Mouse (Mus musculus) kidney, adult 2 months (tissue): ENCODE measurements around the gene Rbm8a. TPM values are rescaled to one million over a fixed set of nuclear protein-coding genes. Genes with fewer than 3 reads are reported as not detected.
"Not testable (repeated sequence)": the region's sequence is repeated elsewhere in the genome, so short reads cannot be mapped to it uniquely, and the experiment has no call there.

Experiments
- DNase-seq: peaks from one replicate; pipeline ENCODE4 v3.0.0; 2021
- H3K27ac ChIP-seq: fragments of 200-500 bp; 2 replicates; pipeline ENCODE4 v1.5.1; 2012; ENCODE audit warnings: low read depth, low read length, control low read depth, inconsistent platforms; ENCODE audit not compliant: insufficient read depth
- H3K27me3 ChIP-seq: fragments of 200-500 bp; replicated peaks from 2 replicates; pipeline ENCODE4 v1.6.1; 2012; ENCODE audit warnings: mild to moderate bottlenecking, moderate library complexity, low read length, inconsistent platforms; ENCODE audit not compliant: control insufficient read depth, insufficient read depth
- H3K36me3 ChIP-seq: fragments of 200-500 bp; 2 replicates; pipeline ENCODE4 v1.6.1; 2012; ENCODE audit warnings: mild to moderate bottlenecking, moderate library complexity, low read length, inconsistent platforms; ENCODE audit not compliant: control insufficient read depth, insufficient read depth
- H3K4me1 ChIP-seq: fragments of 200-500 bp; 2 replicates; pipeline ENCODE4 v1.6.1; 2011; ENCODE audit warnings: low read length; ENCODE audit not compliant: control insufficient read depth, insufficient read depth
- H3K4me3 ChIP-seq: fragments of 200-500 bp; 2 replicates; pipeline ENCODE4 v1.5.1; 2011; ENCODE audit warnings: mild to moderate bottlenecking, low read depth, low read length, control low read depth; ENCODE audit not compliant: insufficient read depth
- CTCF ChIP-seq: fragments of 200-500 bp; conservative IDR thresholded peaks from 2 replicates; pipeline ENCODE4 v1.5.1; 2011; ENCODE audit warnings: low read depth, mild to moderate bottlenecking, control low read depth, low read length, moderate library complexity, mixed read lengths; ENCODE audit not compliant: insufficient read depth, insufficient read length
- POLR2A ChIP-seq: fragments of 200-500 bp; IDR thresholded peaks from one replicate; pipeline ENCODE4 v1.6.1; 2011; ENCODE audit warnings: low read depth, low read length, control low read depth
- WGBS: fragments of 180-500 bp; shearing (Covaris S2); methylation state at CpG from one replicate; pipeline ENCODE4 v1.1.7; 2018; 5-methylcytosine and 5-hydroxymethylcytosine counted together
- polyA plus RNA-seq: library from polyadenylated mRNA; depleted of rRNA; stranded (reverse); fragments of >200 nt; gene quantifications from 2 replicates; pipeline ENCODE4 v1.2.3, GENCODE M21; 2012

The Rbm8a gene
- polyA plus RNA-seq, 1 experiment: 16.1 TPM

DNA sequence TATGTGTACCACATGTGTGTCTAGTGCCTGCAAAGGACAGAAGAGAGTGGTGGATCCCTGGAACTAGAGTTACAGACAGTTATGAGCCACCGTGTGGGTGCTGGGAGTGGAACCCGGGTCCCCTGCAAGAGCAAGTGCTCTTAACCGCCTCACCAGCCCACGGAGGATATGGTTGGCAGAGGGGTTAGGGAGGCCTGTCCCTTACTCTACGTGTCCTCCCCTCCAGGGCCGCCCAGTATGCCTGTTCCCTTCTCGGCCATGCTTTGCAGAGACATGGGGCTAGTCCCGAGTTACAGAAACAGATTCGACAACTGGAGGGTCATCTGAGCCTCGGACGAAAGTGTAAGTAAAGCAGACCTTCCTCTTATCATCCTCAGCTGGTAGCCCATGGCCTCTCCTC lies 6.7 kb downstream of the Rbm8a start:
- TF ChIP-seq POLR2A (no peak), CTCF (no peak)
- no peaks in the 10 kb centered on the region for H3K36me3 ChIP-seq
- no peak overlapping the region for H3K27ac ChIP-seq
- peaks cover 13% of the 10 kb centered on the region for H3K4me1 ChIP-seq
- 57% methylated on average over 11 of the region's 11 CpGs for WGBS
- DNase-seq: no peak
- H3K4me3 ChIP-seq: peak overlapping the region; percentile 28
- H3K27me3 ChIP-seq: no peaks in the 10 kb centered on the region; the same call in 1 of the 2 replicates

DNA sequence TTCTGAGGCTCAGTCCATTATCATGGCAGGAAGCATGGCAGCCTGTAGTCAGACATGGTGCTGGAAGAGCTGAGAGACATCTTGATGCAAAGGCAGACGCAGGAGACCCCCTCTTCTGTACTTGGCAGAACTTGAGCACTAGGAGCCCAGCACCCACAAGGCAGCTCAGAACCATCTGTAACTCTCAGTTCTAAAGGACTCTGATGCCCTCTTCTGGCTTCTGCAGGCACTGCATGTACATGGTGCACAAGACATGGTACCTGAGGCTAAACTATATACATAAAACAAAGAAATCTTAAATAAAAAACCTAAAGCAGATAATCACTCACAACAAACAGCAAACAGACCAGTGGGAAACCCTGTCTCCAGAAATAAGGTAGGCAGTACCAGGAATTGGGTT lies 9.5 kb downstream of the Rbm8a start:
- Histone ChIP-seq H3K4me1 (peaks cover 13% of the 10 kb centered on the region), H3K36me3 (no peaks in the 10 kb centered on the region), H3K27me3 (no peaks in the 10 kb centered on the region; the same call in 1 of the 2 replicates), H3K27ac (no peak overlapping the region), H3K4me3 (no peak overlapping the region)
- 92% methylated on average over 1 of the region's 1 CpGs for WGBS
- peak; percentile 77 for DNase-seq
- peak; percentile 76 for TF ChIP-seq CTCF
- TF ChIP-seq POLR2A: no peak

DNA sequence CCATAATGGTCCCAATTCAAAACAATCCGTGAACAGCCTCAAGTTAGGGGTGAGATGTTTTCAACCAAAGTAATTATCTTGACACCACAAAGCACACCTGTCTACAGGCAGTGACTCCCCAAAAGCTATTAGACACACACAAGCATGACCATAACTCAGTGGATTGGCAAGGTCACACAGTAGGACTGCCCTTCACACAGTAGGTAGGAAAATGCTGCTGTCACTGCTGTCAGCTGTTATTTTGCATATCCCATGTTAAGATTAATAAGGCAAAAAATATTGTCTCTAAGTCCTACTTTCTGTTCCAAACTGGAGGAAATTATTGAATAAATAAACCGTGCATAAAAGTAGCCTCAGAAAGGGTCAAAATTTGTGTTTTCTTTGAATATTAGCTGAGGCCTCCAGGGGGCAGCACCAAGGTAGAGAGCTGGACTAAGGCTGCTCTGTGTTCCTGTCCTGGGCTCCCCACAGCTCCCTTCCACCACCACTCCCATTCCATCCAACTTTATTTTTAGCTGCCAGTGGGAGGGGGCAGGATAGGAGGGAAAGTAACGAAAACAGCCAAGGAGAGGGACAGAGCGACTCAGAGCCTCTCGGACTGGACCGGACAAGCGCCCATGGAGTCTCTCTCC lies 15.4 kb downstream of the Rbm8a start, which contains the start of gene Itga10:
TSS of gene Itga10 (plus strand) at position 567 of the 632 bp plus-strand sequence.
- DNase-seq: peak; percentile 43
- 68% methylated on average over 7 of the region's 7 CpGs for WGBS

DNA sequence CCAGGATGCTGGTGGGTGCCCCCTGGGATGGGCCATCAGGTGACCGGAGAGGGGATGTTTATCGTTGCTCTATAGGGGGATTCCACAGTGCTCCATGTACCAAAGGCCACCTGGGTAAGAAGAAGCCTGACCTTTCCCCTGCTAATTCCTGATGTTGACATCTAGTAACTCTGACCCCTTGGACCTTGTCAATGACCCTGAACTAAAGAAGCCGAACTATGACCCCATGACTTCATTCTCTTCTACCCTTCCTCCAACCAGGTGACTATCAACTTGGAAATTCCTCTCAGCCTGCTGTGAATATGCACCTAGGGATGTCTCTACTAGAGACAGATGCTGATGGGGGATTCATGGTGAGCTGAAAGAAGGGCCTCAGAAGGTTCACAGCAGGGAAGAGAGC lies 17.6 kb downstream of the Rbm8a start:
- no peaks in the 10 kb centered on the region for H3K4me1 ChIP-seq
- no peak overlapping the region for H3K27ac ChIP-seq
- no peaks in the 10 kb centered on the region for H3K27me3 ChIP-seq
- TF ChIP-seq POLR2A (no peak), CTCF (no peak)
- no peaks in the 10 kb centered on the region for H3K36me3 ChIP-seq
- WGBS: 84% methylated on average over 3 of the region's 3 CpGs
- no peak for DNase-seq
- no peak overlapping the region for H3K4me3 ChIP-seq

More for the DNA sequence above, 15.4 kb downstream of the Rbm8a start, which contains the start of gene Itga10:
- Histone ChIP-seq H3K36me3 (no peaks in the 10 kb centered on the region), H3K4me1 (no peaks in the 10 kb centered on the region), H3K4me3 (no peak within 1 kb of the TSS), H3K27ac (no peak within 1 kb of the TSS), H3K27me3 (no peaks in the 10 kb centered on the region)
- TF ChIP-seq CTCF: peak; percentile 59
- no peak for TF ChIP-seq POLR2A

DNA sequence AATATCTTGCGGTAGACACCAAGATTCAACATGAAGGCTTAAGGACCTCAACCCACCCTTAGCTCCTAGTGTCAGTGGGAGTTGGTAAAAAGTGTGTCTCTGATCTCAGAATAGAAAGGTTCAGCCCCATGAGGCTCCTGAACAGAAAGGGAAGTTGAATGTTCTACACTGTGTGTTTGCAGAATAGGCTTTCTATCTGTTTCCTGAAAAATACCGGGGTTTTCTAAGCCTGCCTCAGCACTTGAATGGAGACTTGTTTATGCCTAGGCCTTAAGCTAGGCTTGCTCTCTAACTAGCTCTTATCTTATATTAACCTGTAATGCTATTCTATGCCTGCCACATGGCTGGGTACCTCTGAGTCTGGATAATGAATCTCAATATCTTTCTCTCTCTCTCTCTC lies 31.2 kb downstream of the Rbm8a start:
- TF ChIP-seq CTCF (no peak), POLR2A (no peak)
- H3K36me3 ChIP-seq: no peaks in the 10 kb centered on the region
- no peaks in the 10 kb centered on the region for H3K27me3 ChIP-seq
- no peak overlapping the region for H3K4me3 ChIP-seq
- peaks cover 3% of the 10 kb centered on the region; the same call in 1 of the 2 replicates for H3K4me1 ChIP-seq
- 91% methylated on average over 2 of the region's 2 CpGs for WGBS
- DNase-seq: no peak
- H3K27ac ChIP-seq: no peak overlapping the region

DNA sequence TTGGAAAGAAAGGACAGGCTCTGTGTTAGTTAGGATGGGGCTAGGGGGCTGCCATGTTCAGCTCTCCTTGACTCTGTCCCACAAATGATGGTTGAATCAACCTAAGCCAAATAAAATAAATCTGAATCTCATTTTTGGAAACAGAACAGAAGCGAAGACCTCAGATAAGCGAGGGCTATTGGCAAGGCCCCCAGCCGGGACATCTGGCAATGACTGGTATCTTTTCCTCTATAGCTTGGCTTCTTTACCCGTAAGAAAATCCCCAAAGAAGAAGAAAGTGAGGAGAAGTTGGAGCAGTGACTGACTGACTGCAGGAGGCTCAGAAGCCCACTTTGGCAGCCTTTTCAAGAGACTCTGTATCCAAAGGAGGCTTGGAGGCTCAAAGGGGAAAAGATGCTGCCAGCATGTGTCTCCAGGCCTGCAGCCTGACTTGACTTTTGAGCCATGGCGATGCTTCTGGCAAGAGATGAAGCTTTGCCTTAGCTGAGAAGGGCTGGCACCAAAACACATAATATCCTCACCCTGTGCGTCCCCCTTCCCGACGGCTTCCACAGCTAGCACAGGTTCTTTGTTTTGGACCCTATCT lies 33.1 kb downstream of the Rbm8a start:
- Histone ChIP-seq H3K4me3 (no peak overlapping the region), H3K27ac (no peak overlapping the region)

DNA sequence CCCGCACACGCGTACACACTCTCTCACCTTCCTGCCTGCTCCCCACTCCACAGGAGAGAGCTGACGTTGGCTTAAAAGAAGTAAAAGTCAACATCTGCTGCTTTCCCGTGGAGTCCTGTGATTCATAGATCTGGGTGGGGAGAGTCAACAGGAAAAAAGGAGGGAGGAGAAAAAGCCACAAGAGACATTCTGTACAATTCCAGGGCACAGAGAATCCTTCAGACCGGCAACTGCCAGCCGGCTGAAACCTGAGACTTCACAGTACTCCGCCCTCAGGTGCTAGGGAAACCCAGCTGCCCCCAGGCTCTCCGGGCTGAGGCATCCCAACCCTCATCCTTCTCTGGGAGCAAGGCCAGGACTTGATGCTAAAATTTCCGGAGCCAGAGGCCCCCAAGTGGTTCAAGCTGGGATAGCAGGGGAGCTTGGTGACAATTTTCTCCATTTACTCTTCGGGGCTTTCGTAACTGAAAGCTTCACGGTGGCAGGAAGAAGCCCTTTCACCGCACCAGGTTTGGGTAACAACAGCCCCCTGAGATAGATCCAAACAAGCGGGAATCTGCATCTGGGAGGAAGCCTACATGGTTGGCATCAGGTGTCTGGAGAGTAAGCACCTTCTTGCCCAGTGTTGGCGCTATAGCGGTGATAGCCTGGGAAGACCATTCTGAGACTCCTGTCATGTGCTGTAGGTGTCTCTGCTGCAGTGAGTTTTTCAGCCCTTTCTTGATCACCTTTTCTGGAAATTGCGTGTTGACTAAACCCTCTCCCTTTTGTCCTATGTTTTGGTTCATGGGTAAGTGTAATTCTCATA lies 33.9 kb downstream of the Rbm8a start:
- Histone ChIP-seq H3K27me3 (no peaks in the 10 kb centered on the region), H3K27ac (no peak overlapping the region)
- WGBS: 4% methylated on average over 18 of the region's 18 CpGs

More for the DNA sequence above, 33.1 kb downstream of the Rbm8a start:
- WGBS: 59% methylated on average over 8 of the region's 8 CpGs
- TF ChIP-seq POLR2A (no peak), CTCF (no peak)
- Histone ChIP-seq H3K27me3 (no peaks in the 10 kb centered on the region), H3K36me3 (no peaks in the 10 kb centered on the region), H3K4me1 (peaks cover 7% of the 10 kb centered on the region; the same call in 1 of the 2 replicates)
- DNase-seq: no peak

DNA sequence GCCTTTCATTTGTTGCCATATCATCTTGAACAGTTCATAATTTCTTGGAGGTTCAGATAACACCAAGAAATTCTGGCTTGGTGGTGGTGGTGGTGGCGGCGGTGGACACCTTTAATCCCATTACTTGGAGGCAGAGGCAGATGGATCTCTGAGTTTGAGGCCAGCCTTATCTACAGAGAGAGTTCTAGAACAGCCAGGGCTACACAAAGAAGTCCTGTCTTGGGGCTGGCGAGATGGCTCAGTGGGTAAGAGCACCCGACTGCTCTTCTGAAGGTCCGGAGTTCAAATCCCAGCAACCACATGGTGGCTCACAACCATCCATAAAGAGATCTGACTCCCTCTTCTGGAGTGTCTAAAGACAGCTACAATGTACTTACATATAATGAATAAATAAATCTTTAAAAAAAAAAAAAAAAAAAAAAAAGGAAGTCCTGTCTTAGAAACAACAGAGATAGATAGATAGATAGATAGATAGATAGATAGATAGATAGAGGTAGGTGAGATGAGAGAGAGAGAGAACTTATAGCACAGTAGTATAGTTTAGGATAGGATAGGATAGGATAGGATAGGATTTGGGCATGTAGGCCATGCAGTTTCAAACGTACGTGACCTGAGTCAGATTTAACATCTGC lies 36.1 kb downstream of the Rbm8a start:
- H3K4me3 ChIP-seq, H3K36me3 ChIP-seq: not testable (repeated sequence)
- 94% methylated on average over 7 of the region's 7 CpGs for WGBS

More for the DNA sequence above, 33.9 kb downstream of the Rbm8a start:
- DNase-seq: peak; percentile 82
- Histone ChIP-seq H3K4me3 (peak overlapping the region; percentile 41; the same call in 1 of the 2 replicates), H3K36me3 (no peaks in the 10 kb centered on the region), H3K4me1 (peaks cover 7% of the 10 kb centered on the region; the same call in 1 of the 2 replicates)
- TF ChIP-seq POLR2A: no peak
- peak; percentile 74 for TF ChIP-seq CTCF

More for the DNA sequence above, 36.1 kb downstream of the Rbm8a start:
- H3K27me3 ChIP-seq, H3K4me1 ChIP-seq, H3K27ac ChIP-seq, DNase-seq: not testable (repeated sequence)
